Mouse (Mus musculus): Measurements from ENCODE around the gene Cabp4.
A peak's percentile ranks its signal among the peaks of the same experiment; 100 is the strongest.

GRCm38 (mm10) chr19:4148491-4148806 lies 4.6 kb upstream of the Cabp4 start, which contains the start of gene Coro1b:
- TF ChIP-seq CTCF (IDR thresholded peaks at IDR 0.05; ENCODE audit: control insufficient read depth, insufficient read depth, insufficient read length), result no peak
- TF ChIP-seq MAX (IDR thresholded peaks at IDR 0.05), result peak; percentile 24
- peak; percentile 68 for TF ChIP-seq USF1 (IDR thresholded peaks at IDR 0.05; ENCODE audit: low read depth)
- no peak for TF ChIP-seq CEBPB (IDR thresholded peaks at IDR 0.05; ENCODE audit: low read depth)
- no peak for TF ChIP-seq MYOG (IDR thresholded peaks at IDR 0.05; ENCODE audit: control insufficient read depth, extremely low read depth, insufficient read length)
- no peak for TF ChIP-seq MYOD1 (IDR thresholded peaks at IDR 0.05; ENCODE audit: control insufficient read depth, insufficient read length, low read depth)
